Mouse (Mus musculus) heart, postnatal 0 days (tissue): ENCODE data around the gene Specc1.

Experiments used
- CTCF ChIP-seq: IDR thresholded peaks from 2 replicates; pipeline ENCODE4 v1.5.1; 2016; ENCODE audit warnings: antibody characterized with exemption, control low read depth, low read depth
- EP300 ChIP-seq: IDR thresholded peaks from 2 replicates; pipeline ENCODE4 v1.6.1; 2016; ENCODE audit warnings: antibody characterized with exemption, low read depth

DNA sequence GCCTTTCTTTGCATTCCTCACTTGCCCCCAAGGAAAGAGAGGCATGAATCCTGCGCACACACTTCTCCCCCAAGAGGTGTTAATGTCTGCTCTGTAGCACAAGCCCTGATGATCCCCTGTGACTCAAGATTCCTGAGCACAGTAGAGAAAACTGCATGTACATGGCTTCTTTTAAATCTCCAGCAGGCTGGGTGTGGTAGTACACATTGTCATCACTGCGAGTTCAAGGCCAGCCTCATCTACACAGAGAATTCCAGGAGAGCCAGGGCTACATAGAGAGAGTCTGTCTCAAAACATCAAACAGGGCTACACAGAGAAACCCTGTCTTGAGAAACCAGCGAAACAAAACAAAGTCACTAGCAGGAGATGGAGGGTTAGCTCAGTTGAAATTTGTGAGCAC, 211.6 kb downstream of the Specc1 start:
- no peak for TF ChIP-seq CTCF
- TF ChIP-seq EP300, result no peak
